Mouse (Mus musculus): ENCODE data around the gene Rfx4.

Gene Rfx4

GRCm38 (mm10) chr10:84879823-84880571 lies 124.1 kb downstream of the Rfx4 start:
- Histone ChIP-seq H3K4me1 (replicated peaks; ENCODE audit: low read depth, low read length) (peaks cover 6% of the 10 kb centered on the region), H3K4me3 (replicated peaks; ENCODE audit: low read length) (no peak overlapping the region), H3K27me3 (ENCODE audit: insufficient read depth, low read length) (peaks cover 19% of the 10 kb centered on the region), H3K36me3 (ENCODE audit: insufficient read depth, low read length) (no peaks in the 10 kb centered on the region), H3K9me3 (ENCODE audit: low read length) (no peaks in the 10 kb centered on the region)
- TF ChIP-seq NANOG (IDR thresholded peaks at IDR 0.05; ENCODE audit: borderline replicate concordance, low read length) (no peak), POU5F1 (IDR thresholded peaks at IDR 0.05; ENCODE audit: borderline replicate concordance, low read length) (no peak)

- H3K4me1 ChIP-seq (replicated peaks; ENCODE audit: low read depth, low read length), result peaks cover 23% of the 10 kb centered on the region
Observed at GRCm38 (mm10) chr10:84882528-84882927, 126.7 kb downstream of the Rfx4 start.

GRCm38 (mm10) chr10:84885341-84885884 lies 129.6 kb downstream of the Rfx4 start:
- H3K9me3 ChIP-seq (ENCODE audit: low read length), result no peaks in the 10 kb centered on the region
- H3K4me1 ChIP-seq (replicated peaks; ENCODE audit: low read depth, low read length), result peaks cover 29% of the 10 kb centered on the region
- no peaks in the 10 kb centered on the region for H3K36me3 ChIP-seq (ENCODE audit: insufficient read depth, low read length)
- H3K27me3 ChIP-seq (ENCODE audit: insufficient read depth, low read length), result peaks cover 14% of the 10 kb centered on the region; the same call in 1 of the 2 replicates
- TF ChIP-seq NANOG (IDR thresholded peaks at IDR 0.05; ENCODE audit: borderline replicate concordance, low read length) (no peak), POU5F1 (IDR thresholded peaks at IDR 0.05; ENCODE audit: borderline replicate concordance, low read length) (no peak), CTCF (conservative IDR thresholded peaks at IDR 0.05; ENCODE audit: low read length) (no peak)
- no peak overlapping the region for H3K4me3 ChIP-seq (replicated peaks; ENCODE audit: low read length)

More at GRCm38 (mm10) chr10:84882528-84882927, 126.7 kb downstream of the Rfx4 start:
- Histone ChIP-seq H3K27me3 (ENCODE audit: insufficient read depth, low read length) (peaks cover 16% of the 10 kb centered on the region), H3K9me3 (ENCODE audit: low read length) (no peaks in the 10 kb centered on the region), H3K36me3 (ENCODE audit: insufficient read depth, low read length) (no peaks in the 10 kb centered on the region), H3K4me3 (replicated peaks; ENCODE audit: low read length) (no peak overlapping the region)
- TF ChIP-seq POU5F1 (IDR thresholded peaks at IDR 0.05; ENCODE audit: borderline replicate concordance, low read length), result no peak
- TF ChIP-seq CTCF (conservative IDR thresholded peaks at IDR 0.05; ENCODE audit: low read length), result no peak
- TF ChIP-seq NANOG (IDR thresholded peaks at IDR 0.05; ENCODE audit: borderline replicate concordance, low read length), result no peak

- no peak overlapping the region for H3K4me3 ChIP-seq (replicated peaks; ENCODE audit: low read length)
- no peaks in the 10 kb centered on the region for H3K9me3 ChIP-seq (ENCODE audit: low read length)
- no peaks in the 10 kb centered on the region for H3K36me3 ChIP-seq (ENCODE audit: insufficient read depth, low read length)
- H3K27me3 ChIP-seq (ENCODE audit: insufficient read depth, low read length), result peaks cover 14% of the 10 kb centered on the region; the same call in 1 of the 2 replicates
- no peak for TF ChIP-seq NANOG (IDR thresholded peaks at IDR 0.05; ENCODE audit: borderline replicate concordance, low read length)
- no peak for TF ChIP-seq CTCF (conservative IDR thresholded peaks at IDR 0.05; ENCODE audit: low read length)
- no peak for TF ChIP-seq POU5F1 (IDR thresholded peaks at IDR 0.05; ENCODE audit: borderline replicate concordance, low read length)
- peaks cover 23% of the 10 kb centered on the region for H3K4me1 ChIP-seq (replicated peaks; ENCODE audit: low read depth, low read length)
Observed at GRCm38 (mm10) chr10:84886221-84886627, 130.4 kb downstream of the Rfx4 start.

GRCm38 (mm10) chr10:84886785-84887184 lies 130.9 kb downstream of the Rfx4 start:
- TF ChIP-seq POU5F1 (IDR thresholded peaks at IDR 0.05; ENCODE audit: borderline replicate concordance, low read length) (no peak), CTCF (conservative IDR thresholded peaks at IDR 0.05; ENCODE audit: low read length) (no peak)
- Histone ChIP-seq H3K27me3 (ENCODE audit: insufficient read depth, low read length) (peaks cover 14% of the 10 kb centered on the region; the same call in 1 of the 2 replicates), H3K9me3 (ENCODE audit: low read length) (no peaks in the 10 kb centered on the region), H3K36me3 (ENCODE audit: insufficient read depth, low read length) (no peaks in the 10 kb centered on the region), H3K4me3 (replicated peaks; ENCODE audit: low read length) (no peak overlapping the region), H3K4me1 (replicated peaks; ENCODE audit: low read depth, low read length) (peaks cover 22% of the 10 kb centered on the region)

- no peaks in the 10 kb centered on the region for H3K36me3 ChIP-seq (ENCODE audit: insufficient read depth, low read length)
- H3K4me1 ChIP-seq (replicated peaks; ENCODE audit: low read depth, low read length), result peaks cover 22% of the 10 kb centered on the region
- H3K27me3 ChIP-seq (ENCODE audit: insufficient read depth, low read length), result peaks cover 6% of the 10 kb centered on the region
- H3K9me3 ChIP-seq (ENCODE audit: low read length), result no peaks in the 10 kb centered on the region
- no peak for TF ChIP-seq NANOG (IDR thresholded peaks at IDR 0.05; ENCODE audit: borderline replicate concordance, low read length)
- TF ChIP-seq CTCF (conservative IDR thresholded peaks at IDR 0.05; ENCODE audit: low read length), result no peak
- TF ChIP-seq POU5F1 (IDR thresholded peaks at IDR 0.05; ENCODE audit: borderline replicate concordance, low read length), result no peak
- no peak overlapping the region for H3K4me3 ChIP-seq (replicated peaks; ENCODE audit: low read length)
Observed at GRCm38 (mm10) chr10:84889096-84889846, 133.4 kb downstream of the Rfx4 start.

GRCm38 (mm10) chr10:84895810-84896358 lies 140.0 kb downstream of the Rfx4 start:
- no peaks in the 10 kb centered on the region for H3K9me3 ChIP-seq (ENCODE audit: low read length)
- no peaks in the 10 kb centered on the region for H3K36me3 ChIP-seq (ENCODE audit: insufficient read depth, low read length)
- H3K4me3 ChIP-seq (replicated peaks; ENCODE audit: low read length), result no peak overlapping the region
- peaks cover 24% of the 10 kb centered on the region for H3K27me3 ChIP-seq (ENCODE audit: insufficient read depth, low read length)
- H3K4me1 ChIP-seq (replicated peaks; ENCODE audit: low read depth, low read length), result peaks cover 36% of the 10 kb centered on the region
- TF ChIP-seq CTCF (conservative IDR thresholded peaks at IDR 0.05; ENCODE audit: low read length) (no peak), NANOG (IDR thresholded peaks at IDR 0.05; ENCODE audit: borderline replicate concordance, low read length) (no peak), POU5F1 (IDR thresholded peaks at IDR 0.05; ENCODE audit: borderline replicate concordance, low read length) (no peak)

All from E14TG2a.4 (cell line).